Mouse (Mus musculus): ENCODE data around the gene Otop3. TPM values are rescaled to one million over a fixed set of nuclear protein-coding genes. Genes with fewer than 3 reads are reported as not detected.

Otop3 gene
- polyA plus RNA-seq, 1 experiment from 2014 or later = not detected

- DNase-seq (ENCODE audit: low spot score) = no peak
Observed at GRCm38 (mm10) chr11:115393721-115394325, 59.3 kb downstream of the Otop3 start.

Other genes with a start within 250 kb of the Otop3 start
- 43.4 and 47.1 TPM in 2 replicates for gene Rab37, start 243.3 kb upstream of the Otop3 start, polyA plus RNA-seq (2015; fragmentation: Nextera tagmentation; extraction: Ambion mirVana)
- 0.76 and 2.0 TPM in 2 replicates for gene Cd300lf, start 200.7 kb upstream of the Otop3 start, polyA plus RNA-seq (2015; fragmentation: Nextera tagmentation; extraction: Ambion mirVana)
- 255 and 279 TPM in 2 replicates for gene Slc9a3r1, start 171.4 kb upstream of the Otop3 start, polyA plus RNA-seq (2015; fragmentation: Nextera tagmentation; extraction: Ambion mirVana)
- gene Tmem104, start 147.2 kb upstream of the Otop3 start, polyA plus RNA-seq (2015; fragmentation: Nextera tagmentation; extraction: Ambion mirVana) = 8.6 and 10.8 TPM in 2 replicates
- gene Nat9, start 146.9 kb upstream of the Otop3 start, polyA plus RNA-seq (2015; fragmentation: Nextera tagmentation; extraction: Ambion mirVana) = 19.3 and 20.1 TPM in 2 replicates
- gene Grin2c, start 67.5 kb upstream of the Otop3 start, polyA plus RNA-seq (2015; fragmentation: Nextera tagmentation; extraction: Ambion mirVana) = 0.60 and 0.83 TPM in 2 replicates
- gene Fdxr, start 57.7 kb upstream of the Otop3 start, polyA plus RNA-seq (2015; fragmentation: Nextera tagmentation; extraction: Ambion mirVana) = 22.0 and 22.4 TPM in 2 replicates
- gene Fads6, start 37.1 kb upstream of the Otop3 start, polyA plus RNA-seq (2015; fragmentation: Nextera tagmentation; extraction: Ambion mirVana) = 0.37 and 0.39 TPM in 2 replicates
- not detected in 2 replicates for gene Otop2, start 27.6 kb upstream of the Otop3 start, polyA plus RNA-seq (2015; fragmentation: Nextera tagmentation; extraction: Ambion mirVana)
- gene Ush1g, start 12.7 kb upstream of the Otop3 start, polyA plus RNA-seq (2015; fragmentation: Nextera tagmentation; extraction: Ambion mirVana) = not detected in 2 replicates
- gene Hid1, start 33.0 kb downstream of the Otop3 start, polyA plus RNA-seq (2015; fragmentation: Nextera tagmentation; extraction: Ambion mirVana) = 23.2 and 27.1 TPM in 2 replicates
- gene Cdr2l, start 47.2 kb downstream of the Otop3 start, polyA plus RNA-seq (2015; fragmentation: Nextera tagmentation; extraction: Ambion mirVana) = 5.3 and 5.4 TPM in 2 replicates
- gene Mrpl58, start 69.0 kb downstream of the Otop3 start, polyA plus RNA-seq (2015; fragmentation: Nextera tagmentation; extraction: Ambion mirVana) = 408 and 411 TPM in 2 replicates
- gene Atp5h, start 85.2 kb downstream of the Otop3 start, polyA plus RNA-seq (2015; fragmentation: Nextera tagmentation; extraction: Ambion mirVana) = 1,461 and 1,502 TPM in 2 replicates
- 30.5 and 37.5 TPM in 2 replicates for gene Kctd2, start 85.4 kb downstream of the Otop3 start, polyA plus RNA-seq (2015; fragmentation: Nextera tagmentation; extraction: Ambion mirVana)
- 0.89 and 1.1 TPM in 2 replicates for gene Trim80, start 105.8 kb downstream of the Otop3 start, polyA plus RNA-seq (2015; fragmentation: Nextera tagmentation; extraction: Ambion mirVana)
- gene Slc16a5, start 127.7 kb downstream of the Otop3 start, polyA plus RNA-seq (2015; fragmentation: Nextera tagmentation; extraction: Ambion mirVana) = 206 and 207 TPM in 2 replicates
- gene Armc7, start 140.9 kb downstream of the Otop3 start, polyA plus RNA-seq (2015; fragmentation: Nextera tagmentation; extraction: Ambion mirVana) = 30.0 and 34.5 TPM in 2 replicates
- 210 and 221 TPM in 2 replicates for gene Nt5c, start 157.1 kb downstream of the Otop3 start, polyA plus RNA-seq (2015; fragmentation: Nextera tagmentation; extraction: Ambion mirVana)
- 603 and 612 TPM in 2 replicates for gene Jpt1, start 179.7 kb downstream of the Otop3 start, polyA plus RNA-seq (2015; fragmentation: Nextera tagmentation; extraction: Ambion mirVana)
- 1,265 and 1,278 TPM in 2 replicates for gene Sumo2, start 201.5 kb downstream of the Otop3 start, polyA plus RNA-seq (2015; fragmentation: Nextera tagmentation; extraction: Ambion mirVana)
- 148 and 163 TPM in 2 replicates for gene Nup85, start 229.7 kb downstream of the Otop3 start, polyA plus RNA-seq (2015; fragmentation: Nextera tagmentation; extraction: Ambion mirVana)